Mouse (Mus musculus): ENCODE measurements around the gene Ralbp1.

- TF ChIP-seq GATA1 (IDR thresholded peaks at IDR 0.05; ENCODE audit: low read length) (no peak), TAL1 (IDR thresholded peaks at IDR 0.05; ENCODE audit: low read length) (no peak)
Observed at GRCm38 (mm10) chr17:65827119-65827840, 58.3 kb downstream of the Ralbp1 start.

All from erythroblast, embryonic 14.5 days (primary cell).